Mouse (Mus musculus): ENCODE data around the gene Nr4a1.

- TF ChIP-seq CTCF (conservative IDR thresholded peaks at IDR 0.05; ENCODE audit: insufficient read depth, insufficient read length, low read depth, low read length) (no peak), POLR2A (IDR thresholded peaks at IDR 0.05; ENCODE audit: low read depth, low read length) (no peak)
These were observed 12.2 kb upstream of the Nr4a1 start for GRCm38 (mm10) chr15:101241853-101242252.

Data from kidney, adult 2 months (tissue).